Mouse (Mus musculus): ENCODE results near the gene Fgf3.

DNA sequence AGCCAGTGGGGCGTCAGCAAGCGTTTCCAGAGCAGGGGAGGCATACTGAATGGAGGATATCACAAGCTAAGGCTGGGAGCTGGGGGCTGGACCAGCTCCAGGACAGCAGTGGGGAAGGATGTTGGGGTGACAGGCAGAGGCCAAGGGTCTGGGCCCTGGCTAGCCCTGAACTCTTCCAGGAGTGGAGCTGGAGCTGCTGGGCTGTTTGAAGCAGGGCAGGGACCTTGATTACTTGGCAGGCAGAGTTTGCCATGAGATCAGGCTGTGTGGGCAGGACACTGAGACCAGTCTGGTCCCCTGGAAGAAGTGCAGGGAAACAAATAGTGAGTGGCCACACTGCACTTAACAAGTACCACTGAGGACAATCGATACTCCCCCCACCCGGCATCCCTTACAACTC, 36.3 kb downstream of the Fgf3 start:
- TF ChIP-seq CTCF (IDR thresholded peaks at IDR 0.05; ENCODE audit: extremely low read depth, insufficient read length, insufficient replicate concordance, low read depth, low read length) (no peak), POLR2A (IDR thresholded peaks at IDR 0.05; ENCODE audit: low read depth, low read length) (no peak)

Data from small intestine, adult 2 months (tissue).